Mouse (Mus musculus) lung, postnatal 0 days (tissue): ENCODE measurements at regions not wholly inside any gene's neighbourhood (a gene's known extent, or its start where the extent isn't known, plus 50 kb on each side); places are given as distances from the start of the nearest gene placed in this dataset.

Source experiments
- CTCF ChIP-seq: IDR thresholded peaks from 2 replicates; pipeline ENCODE4 v1.5.1; 2016; ENCODE audit warnings: antibody characterized with exemption, mild to moderate bottlenecking
- EP300 ChIP-seq: IDR thresholded peaks from 2 replicates; pipeline ENCODE4 v1.6.1; 2016; ENCODE audit warnings: antibody characterized with exemption, mild to moderate bottlenecking, control low read depth

DNA sequence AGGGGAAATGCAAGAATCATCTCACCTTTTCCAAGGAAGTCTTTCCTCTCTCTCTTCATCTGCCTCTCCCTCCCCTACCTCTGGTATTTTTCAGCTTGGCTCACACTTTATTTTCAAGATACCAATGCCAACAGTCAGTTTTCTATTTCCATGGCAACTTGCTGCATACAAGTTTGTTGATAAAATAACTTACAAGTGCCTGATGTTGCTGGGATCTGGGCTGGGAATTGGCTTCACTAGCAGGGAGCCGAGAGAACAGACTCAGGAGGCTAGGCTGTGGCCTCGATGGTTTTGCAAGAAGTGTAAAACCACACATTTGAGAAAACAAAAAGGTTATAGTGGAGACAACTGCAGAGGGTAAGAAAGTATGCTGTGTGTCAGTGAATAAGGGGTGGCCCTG, 94.6 kb upstream of the Kcnd3 start:
- TF ChIP-seq CTCF (no peak), EP300 (no peak)
